8 mouse cellular contexts compared by ENCODE assay signal in genomic region chr3:133111741-133112140, GRCm38 (mm10). TPM values are rescaled to one million over a fixed set of nuclear protein-coding genes. Genes with fewer than 3 reads are reported as not detected.
A peak's percentile ranks its signal among the peaks of the same experiment; 100 is the strongest.
DNase-seq lines count a peak whose midpoint lies in the region; ATAC-seq and TF ChIP-seq lines count a peak whose summit lies in the region.

No protein-coding gene starts in this region.

- peak; percentile 60 for ATAC-seq in forebrain, embryonic 14.5 days
- ATAC-seq in forebrain, embryonic 11.5 days (replicated peaks; ENCODE audit: low FRiP score) = no peak; the same call in 1 of the 2 replicates
- ATAC-seq in liver, postnatal 0 days = no peak
- ATAC-seq in liver, embryonic 12.5 days = no peak
- 0 out of 2 replicates have a peak, but pooled peaks have one; percentile 34 for ATAC-seq in limb, embryonic 14.5 days (ENCODE audit: low FRiP score, low read depth)

- no peak overlapping the region for H3K4me3 ChIP-seq in forebrain, embryonic 14.5 days (ENCODE audit: low read depth, low read length)
- H3K4me3 ChIP-seq in forebrain, embryonic 11.5 days (ENCODE audit: low read depth, low read length) = no peak overlapping the region
- H3K4me3 ChIP-seq in liver, postnatal 0 days (ENCODE audit: low read depth, low read length) = no peak overlapping the region
- no peak overlapping the region for H3K4me3 ChIP-seq in liver, embryonic 12.5 days
- H3K4me3 ChIP-seq in limb, embryonic 14.5 days (replicated peaks; ENCODE audit: low read length) = no peak overlapping the region

- H3K9me3 ChIP-seq in forebrain, embryonic 14.5 days (replicated peaks; ENCODE audit: control insufficient read depth, low read length) = no peaks in the 10 kb centered on the region
- no peaks in the 10 kb centered on the region for H3K9me3 ChIP-seq in forebrain, embryonic 11.5 days (ENCODE audit: control insufficient read depth, low read length)
- H3K9me3 ChIP-seq in liver, postnatal 0 days (ENCODE audit: low read length) = no peaks in the 10 kb centered on the region
- no peaks in the 10 kb centered on the region for H3K9me3 ChIP-seq in liver, embryonic 12.5 days (replicated peaks)
- H3K9me3 ChIP-seq in limb, embryonic 14.5 days (ENCODE audit: control insufficient read depth, low read length) = no peaks in the 10 kb centered on the region

- DNase-seq in forebrain, embryonic 14.5 days (ENCODE audit: low spot score) = peak; percentile 62
- DNase-seq in forebrain, embryonic 11.5 days (ENCODE audit: low spot score) = no peak
- DNase-seq in liver, postnatal 0 days = no peak
- DNase-seq in cerebellum, postnatal 10 days = peak; percentile 62 to 69
- peak; percentile 51 for DNase-seq in limb, embryonic 14.5 days (ENCODE audit: low spot score)
- DNase-seq in B cell, adult 2 months = no peak
- no peak for DNase-seq in urinary bladder, postnatal 25 days (ENCODE audit: low spot score)

- H3K27me3 ChIP-seq in forebrain, embryonic 14.5 days (replicated peaks; ENCODE audit: control insufficient read depth, insufficient read depth, low read length) = no peaks in the 10 kb centered on the region
- H3K27me3 ChIP-seq in forebrain, embryonic 11.5 days (ENCODE audit: control insufficient read depth, insufficient read depth, low read length) = no peaks in the 10 kb centered on the region
- no peaks in the 10 kb centered on the region for H3K27me3 ChIP-seq in liver, postnatal 0 days (ENCODE audit: insufficient read depth, low read length)
- H3K27me3 ChIP-seq in liver, embryonic 12.5 days (replicated peaks) = no peaks in the 10 kb centered on the region
- H3K27me3 ChIP-seq in limb, embryonic 14.5 days (ENCODE audit: control insufficient read depth, insufficient read depth, low read length) = no peaks in the 10 kb centered on the region

- peaks cover 28% of the 10 kb centered on the region for H3K36me3 ChIP-seq in forebrain, embryonic 14.5 days (ENCODE audit: control insufficient read depth, insufficient read depth, low read length)
- peaks cover 2% of the 10 kb centered on the region; the same call in 1 of the 2 replicates for H3K36me3 ChIP-seq in forebrain, embryonic 11.5 days (ENCODE audit: control insufficient read depth, insufficient read depth, low read length)
- H3K36me3 ChIP-seq in liver, postnatal 0 days (replicated peaks; ENCODE audit: insufficient read depth, low read length) = peaks cover 28% of the 10 kb centered on the region
- H3K36me3 ChIP-seq in liver, embryonic 12.5 days = peaks cover 29% of the 10 kb centered on the region
- peaks cover 29% of the 10 kb centered on the region for H3K36me3 ChIP-seq in limb, embryonic 14.5 days (ENCODE audit: control insufficient read depth, insufficient read depth, low read length)

- no peak overlapping the region for H3K9ac ChIP-seq in forebrain, embryonic 14.5 days (ENCODE audit: low read length)
- no peak overlapping the region for H3K9ac ChIP-seq in forebrain, embryonic 11.5 days (ENCODE audit: low read length)
- H3K9ac ChIP-seq in liver, postnatal 0 days (replicated peaks) = no peak overlapping the region
- H3K9ac ChIP-seq in liver, embryonic 12.5 days = no peak overlapping the region
- no peak overlapping the region for H3K9ac ChIP-seq in limb, embryonic 14.5 days (ENCODE audit: low read depth, low read length, severe bottlenecking)

- TF ChIP-seq CTCF in liver, postnatal 0 days (IDR thresholded peaks at IDR 0.05; ENCODE audit: low read depth) = peak; percentile 47

- no peak overlapping the region for H3K4me2 ChIP-seq in forebrain, embryonic 14.5 days (ENCODE audit: low read length)
- H3K4me2 ChIP-seq in forebrain, embryonic 11.5 days (ENCODE audit: low read depth, low read length, severe bottlenecking) = no peak overlapping the region
- no peak overlapping the region for H3K4me2 ChIP-seq in liver, postnatal 0 days (ENCODE audit: low read depth, low read length)
- no peak overlapping the region for H3K4me2 ChIP-seq in liver, embryonic 12.5 days
- H3K4me2 ChIP-seq in limb, embryonic 14.5 days (replicated peaks; ENCODE audit: low read depth, low read length, severe bottlenecking) = no peak overlapping the region

- TF ChIP-seq EP300 in liver, postnatal 0 days (IDR thresholded peaks at IDR 0.05; ENCODE audit: low read depth) = no peak

- no peak for TF ChIP-seq POLR2A in limb, embryonic 14.5 days (IDR thresholded peaks at IDR 0.05; ENCODE audit: borderline replicate concordance, extremely low read depth, insufficient read depth, insufficient read length)

- H3K27ac ChIP-seq in forebrain, embryonic 14.5 days (ENCODE audit: low read depth, low read length) = no peak overlapping the region
- no peak overlapping the region for H3K27ac ChIP-seq in forebrain, embryonic 11.5 days (ENCODE audit: low read depth, low read length)
- H3K27ac ChIP-seq in liver, postnatal 0 days (ENCODE audit: low read depth) = no peak overlapping the region
- no peak overlapping the region for H3K27ac ChIP-seq in liver, embryonic 12.5 days
- no peak overlapping the region for H3K27ac ChIP-seq in limb, embryonic 14.5 days (replicated peaks; ENCODE audit: low read depth, low read length)

- no peaks in the 10 kb centered on the region for H3K4me1 ChIP-seq in forebrain, embryonic 14.5 days (ENCODE audit: control insufficient read depth, insufficient read depth, low read length)
- no peaks in the 10 kb centered on the region for H3K4me1 ChIP-seq in forebrain, embryonic 11.5 days (replicated peaks; ENCODE audit: control insufficient read depth, insufficient read depth, low read length)
- no peaks in the 10 kb centered on the region for H3K4me1 ChIP-seq in liver, postnatal 0 days (ENCODE audit: insufficient read depth)
- no peaks in the 10 kb centered on the region for H3K4me1 ChIP-seq in liver, embryonic 12.5 days
- H3K4me1 ChIP-seq in limb, embryonic 14.5 days (ENCODE audit: control insufficient read depth, insufficient read depth, low read length) = no peaks in the 10 kb centered on the region

- WGBS in forebrain, embryonic 14.5 days = 40% methylated on average over 2 of the region's 2 CpGs
- WGBS in forebrain, embryonic 11.5 days = 48% methylated on average over 2 of the region's 2 CpGs
- WGBS in liver, postnatal 0 days (ENCODE audit: insufficient replicate concordance) = 20% methylated on average over 2 of the region's 2 CpGs
- 23% methylated on average over 2 of the region's 2 CpGs for WGBS in liver, embryonic 12.5 days (ENCODE audit: insufficient replicate concordance)
- WGBS in limb, embryonic 14.5 days = 33% methylated on average over 2 of the region's 2 CpGs

RNA-seq across cellular contexts. Expression of gene Gstcd, which starts 19.9 kb away (rescaled TPM):
- 4.9 and 5.2 TPM in 2 replicates for polyA plus RNA-seq in forebrain, embryonic 14.5 days (2014; fragmentation: Nextera tagmentation; extraction: Ambion mirVana)
- 13.4 and 13.6 TPM in 2 replicates for polyA plus RNA-seq in forebrain, embryonic 11.5 days (2014; fragmentation: Nextera tagmentation; extraction: Ambion mirVana)
- 1.4 and 1.6 TPM in 2 replicates for polyA plus RNA-seq in liver, postnatal 0 days (2015; fragmentation: Nextera tagmentation; extraction: Ambion mirVana)
- polyA plus RNA-seq in liver, embryonic 12.5 days (2016; fragmentation: Nextera tagmentation; extraction: Ambion mirVana) = 5.9 and 6.3 TPM in 2 replicates
- 14.4 and 15.1 TPM in 2 replicates for polyA plus RNA-seq in limb, embryonic 14.5 days (2012; rRNA removed)
- 8.0 and 8.2 TPM in 2 replicates for polyA plus RNA-seq in limb, embryonic 14.5 days (2014; fragmentation: Nextera tagmentation; extraction: Ambion mirVana)

RNA-seq across cellular contexts. Expression of gene Ints12, which starts 20.1 kb away (rescaled TPM):
- 21.0 TPM in 2 replicates for polyA plus RNA-seq in forebrain, embryonic 14.5 days (2014; fragmentation: Nextera tagmentation; extraction: Ambion mirVana)
- polyA plus RNA-seq in forebrain, embryonic 11.5 days (2014; fragmentation: Nextera tagmentation; extraction: Ambion mirVana) = 22.4 and 22.9 TPM in 2 replicates
- polyA plus RNA-seq in liver, postnatal 0 days (2015; fragmentation: Nextera tagmentation; extraction: Ambion mirVana) = 7.9 and 9.0 TPM in 2 replicates
- 11.7 and 12.5 TPM in 2 replicates for polyA plus RNA-seq in liver, embryonic 12.5 days (2016; fragmentation: Nextera tagmentation; extraction: Ambion mirVana)
- polyA plus RNA-seq in limb, embryonic 14.5 days (2012; rRNA removed) = 14.3 and 15.2 TPM in 2 replicates
- 21.0 and 21.9 TPM in 2 replicates for polyA plus RNA-seq in limb, embryonic 14.5 days (2014; fragmentation: Nextera tagmentation; extraction: Ambion mirVana)

Comparison
In these comparisons a context has a peak if more than half of its experiments do, and no peak if none do; other contexts are left out.
1. ATAC-seq: peak in forebrain, embryonic 14.5 days (single experiment) and limb, embryonic 14.5 days (single experiment); none in forebrain, embryonic 11.5 days (single experiment), liver, postnatal 0 days (single experiment) and liver, embryonic 12.5 days (single experiment).
2. DNase-seq: peak in forebrain, embryonic 14.5 days (single experiment), cerebellum, postnatal 10 days (2 of 2) and limb, embryonic 14.5 days (single experiment); none in forebrain, embryonic 11.5 days (single experiment), liver, postnatal 0 days (single experiment), B cell, adult 2 months (0 of 2) and urinary bladder, postnatal 25 days (single experiment).